Mouse (Mus musculus) heart, postnatal 0 days (tissue): ENCODE measurements at regions not wholly inside any gene's neighbourhood (a gene's known extent, or its start where the extent isn't known, plus 50 kb on each side); places are given as distances from the start of the nearest gene placed in this dataset.

Experiments used
- ATAC-seq: fragments of 200-750 bp; cut with Nextera tagmentation; 2 replicates; pipeline ENCODE4 v1.8.0; 2017; ENCODE audit warnings: low read depth, moderate number of reproducible peaks, moderate library complexity; ENCODE audit not compliant: insufficient read depth
- DNase-seq: peaks from one replicate; pipeline ENCODE4 v3.0.0-alpha.2; 2016; ENCODE audit warnings: low spot score
- H3K27ac ChIP-seq: fragments of 300-500 bp; sonication (generic); 2 replicates; pipeline ENCODE4 v1.5.1; 2014; ENCODE audit warnings: low read depth, mild to moderate bottlenecking
- H3K27me3 ChIP-seq: fragments of 300-500 bp; sonication (generic); 2 replicates; pipeline ENCODE4 v1.6.1; 2014; ENCODE audit warnings: low read length, mixed read lengths; ENCODE audit not compliant: control insufficient read depth, insufficient read depth
- H3K36me3 ChIP-seq: fragments of 300-500 bp; sonication (generic); replicated peaks from 2 replicates; pipeline ENCODE4 v1.6.1; 2014; ENCODE audit warnings: low read length, mixed read lengths; ENCODE audit not compliant: control insufficient read depth, insufficient read depth
- H3K4me1 ChIP-seq: fragments of 300-500 bp; sonication (generic); 2 replicates; pipeline ENCODE4 v1.6.1; 2014; ENCODE audit warnings: antibody characterized with exemption; ENCODE audit not compliant: control insufficient read depth, insufficient read depth
- H3K4me2 ChIP-seq: fragments of 300-500 bp; sonication (generic); 2 replicates; pipeline ENCODE4 v1.6.1; 2014; ENCODE audit warnings: low read depth, mild to moderate bottlenecking, low read length, moderate library complexity
- H3K4me3 ChIP-seq: fragments of 300-500 bp; sonication (generic); 2 replicates; pipeline ENCODE4 v1.5.1; 2014; ENCODE audit warnings: low read depth, low read length
- H3K9ac ChIP-seq: fragments of 300-500 bp; sonication (generic); replicated peaks from 2 replicates; pipeline ENCODE4 v1.6.1; 2014; ENCODE audit warnings: low read depth, low read length, mixed read lengths
- H3K9me3 ChIP-seq: fragments of 300-500 bp; sonication (generic); replicated peaks from 2 replicates; pipeline ENCODE4 v1.6.1; 2016; ENCODE audit warnings: low read length; ENCODE audit not compliant: control insufficient read depth
- CTCF ChIP-seq: IDR thresholded peaks from 2 replicates; pipeline ENCODE4 v1.5.1; 2016; ENCODE audit warnings: antibody characterized with exemption, control low read depth, low read depth
- EP300 ChIP-seq: IDR thresholded peaks from 2 replicates; pipeline ENCODE4 v1.6.1; 2016; ENCODE audit warnings: antibody characterized with exemption, low read depth
- WGBS: fragments of 180-500 bp; shearing (Covaris S2); extraction: QIAGEN DNeasy Blood & Tissue Kit; methylation state at CpG from one replicate; pipeline ENCODE4 v1.1.7; 2014; 5-methylcytosine and 5-hydroxymethylcytosine counted together

GRCm38 (mm10) chr2:159163985-159164384 lies 369.4 kb downstream of the Dhx35 start:
- Histone ChIP-seq H3K4me2 (no peak overlapping the region), H3K27me3 (no peaks in the 10 kb centered on the region), H3K4me1 (no peaks in the 10 kb centered on the region), H3K36me3 (no peaks in the 10 kb centered on the region), H3K9me3 (no peaks in the 10 kb centered on the region), H3K4me3 (no peak overlapping the region), H3K27ac (no peak overlapping the region), H3K9ac (no peak overlapping the region)
- no peak for TF ChIP-seq EP300
- TF ChIP-seq CTCF = peak; percentile 68
- DNase-seq (no peak), ATAC-seq (no peak)
- 39% methylated on average over 7 of the region's 7 CpGs for WGBS

GRCm38 (mm10) chr2:159168553-159169064 lies 374.0 kb downstream of the Dhx35 start:
- no peak for TF ChIP-seq CTCF
- no peak for TF ChIP-seq EP300
- Histone ChIP-seq H3K27me3 (no peaks in the 10 kb centered on the region), H3K27ac (no peak overlapping the region), H3K4me3 (no peak overlapping the region), H3K36me3 (no peaks in the 10 kb centered on the region), H3K9me3 (no peaks in the 10 kb centered on the region), H3K4me1 (no peaks in the 10 kb centered on the region), H3K9ac (no peak overlapping the region), H3K4me2 (no peak overlapping the region)
- ATAC-seq (peak; percentile 76), DNase-seq (peak; percentile 41)
- WGBS = 49% methylated on average over 7 of the region's 7 CpGs

GRCm38 (mm10) chr2:159196156-159196555 lies 401.5 kb downstream of the Dhx35 start:
- no peaks in the 10 kb centered on the region for H3K36me3 ChIP-seq
- H3K9me3 ChIP-seq = no peaks in the 10 kb centered on the region
- TF ChIP-seq EP300 (no peak), CTCF (no peak)
- H3K27me3 ChIP-seq = no peaks in the 10 kb centered on the region
- H3K4me2 ChIP-seq = no peak overlapping the region
- ATAC-seq (no peak), DNase-seq (no peak)
- H3K9ac ChIP-seq = no peak overlapping the region
- no peak overlapping the region for H3K4me3 ChIP-seq
- H3K4me1 ChIP-seq = no peaks in the 10 kb centered on the region
- 35% methylated on average over 7 of the region's 7 CpGs for WGBS
- H3K27ac ChIP-seq = no peak overlapping the region

GRCm38 (mm10) chr2:159232266-159232665 lies 437.7 kb downstream of the Dhx35 start:
- no peak for TF ChIP-seq EP300
- TF ChIP-seq CTCF = no peak
- H3K4me1 ChIP-seq = no peaks in the 10 kb centered on the region
- ATAC-seq (no peak), DNase-seq (no peak)
- H3K36me3 ChIP-seq = no peaks in the 10 kb centered on the region
- 35% methylated on average over 2 of the region's 2 CpGs for WGBS
- no peaks in the 10 kb centered on the region for H3K27me3 ChIP-seq
- no peak overlapping the region for H3K27ac ChIP-seq
- no peak overlapping the region for H3K4me2 ChIP-seq
- H3K4me3 ChIP-seq = no peak overlapping the region
- no peak overlapping the region for H3K9ac ChIP-seq
- no peaks in the 10 kb centered on the region for H3K9me3 ChIP-seq

DNA sequence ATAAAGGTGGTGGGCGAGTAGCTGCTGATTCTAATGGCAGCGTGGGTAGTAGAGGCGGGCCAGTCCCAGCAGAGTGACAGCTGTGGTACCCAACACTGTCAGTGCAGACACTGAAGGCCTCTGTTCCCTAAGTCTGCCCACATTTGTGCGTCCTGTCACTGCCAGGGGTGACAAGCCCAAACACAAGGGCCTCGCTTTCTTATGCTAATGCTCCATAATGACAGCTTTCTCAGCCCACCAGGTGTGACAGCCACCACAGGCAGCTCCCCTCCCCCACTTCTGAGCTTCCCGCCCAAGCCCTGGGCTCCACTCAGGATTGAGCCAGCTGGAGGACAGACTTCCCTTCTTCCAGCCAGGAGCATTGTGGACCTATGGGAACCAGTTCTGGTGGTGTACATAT lies 440.4 kb downstream of the Dhx35 start:
- H3K4me1 ChIP-seq = no peaks in the 10 kb centered on the region
- H3K27ac ChIP-seq = no peak overlapping the region
- H3K9me3 ChIP-seq = no peaks in the 10 kb centered on the region
- TF ChIP-seq EP300 (no peak), CTCF (no peak)
- H3K36me3 ChIP-seq = no peaks in the 10 kb centered on the region
- H3K4me3 ChIP-seq = no peak overlapping the region
- no peaks in the 10 kb centered on the region for H3K27me3 ChIP-seq
- H3K4me2 ChIP-seq = no peak overlapping the region
- H3K9ac ChIP-seq = no peak overlapping the region
- DNase-seq (no peak), ATAC-seq (no peak)
- WGBS = 35% methylated on average over 6 of the region's 6 CpGs

GRCm38 (mm10) chr2:159250065-159250464 lies 455.5 kb downstream of the Dhx35 start:
- DNase-seq (no peak), ATAC-seq (no peak)
- Histone ChIP-seq H3K4me1 (no peaks in the 10 kb centered on the region), H3K27me3 (no peaks in the 10 kb centered on the region), H3K9me3 (no peaks in the 10 kb centered on the region), H3K27ac (no peak overlapping the region), H3K9ac (no peak overlapping the region), H3K4me3 (no peak overlapping the region), H3K4me2 (no peak overlapping the region), H3K36me3 (no peaks in the 10 kb centered on the region)
- WGBS = 83% methylated on average over 6 of the region's 6 CpGs
- TF ChIP-seq EP300 = no peak
- no peak for TF ChIP-seq CTCF
